Mouse (Mus musculus) heart, adult 2 months (tissue): Measurements from ENCODE around the gene Cnksr3. TPM values are rescaled to one million over a fixed set of nuclear protein-coding genes. Genes with fewer than 3 reads are reported as not detected.

ENCODE experiments used
- DNase-seq, 2 experiments: peaks; one replicate each; pipeline ENCODE4 v3.0.0; 2021
- H3K27ac ChIP-seq: fragments of 200-600 bp; 2 replicates; pipeline ENCODE4 v1.8.1; 2022
- H3K27me3 ChIP-seq: fragments of 200-500 bp; 2 replicates; pipeline ENCODE4 v1.6.1; 2012; ENCODE audit warnings: mild to moderate bottlenecking, low read length, inconsistent platforms, mixed read lengths; ENCODE audit not compliant: control insufficient read depth, insufficient read depth
- H3K36me3 ChIP-seq: fragments of 200-500 bp; 2 replicates; pipeline ENCODE4 v1.6.1; 2012; ENCODE audit warnings: low read length, inconsistent platforms; ENCODE audit not compliant: control insufficient read depth, insufficient read depth
- H3K4me1 ChIP-seq: fragments of 200-500 bp; 2 replicates; pipeline ENCODE4 v1.6.1; 2011; ENCODE audit warnings: low read length; ENCODE audit not compliant: control insufficient read depth, insufficient read depth
- H3K4me3 ChIP-seq: fragments of 200-600 bp; 2 replicates; pipeline ENCODE4 v1.8.1; 2022
- H3K79me2 ChIP-seq: fragments of 200-500 bp; replicated peaks from 2 replicates; pipeline ENCODE4 v1.6.1; 2012; ENCODE audit warnings: mild to moderate bottlenecking, inconsistent platforms, low read length, moderate library complexity, mixed read lengths; ENCODE audit not compliant: control insufficient read depth, insufficient read depth
- H3K9ac ChIP-seq: fragments of 200-500 bp; 2 replicates; pipeline ENCODE4 v1.6.1; 2012; ENCODE audit warnings: low read depth, mild to moderate bottlenecking, control low read depth, inconsistent platforms, low read length, mixed read lengths
- CTCF ChIP-seq: fragments of 200-600 bp; IDR thresholded peaks from 2 replicates; pipeline ENCODE4 v1.8.1; 2022; ENCODE audit warnings: antibody characterized with exemption, mild to moderate bottlenecking, moderate library complexity
- EP300 ChIP-seq: fragments of 200-500 bp; IDR thresholded peaks from 2 replicates; pipeline ENCODE4 v1.6.1; 2011; ENCODE audit warnings: low read depth, low read length, control low read depth; ENCODE audit not compliant: insufficient read depth
- POLR2A ChIP-seq: fragments of 200-500 bp; IDR thresholded peaks from 2 replicates; pipeline ENCODE4 v1.6.1; 2011; ENCODE audit warnings: mild to moderate bottlenecking, low read depth, low read length, control low read depth; ENCODE audit not compliant: insufficient read depth
- WGBS: fragments of 180-500 bp; shearing (Covaris S2); methylation state at CpG from one replicate; pipeline ENCODE4 v1.1.7; 2018; 5-methylcytosine and 5-hydroxymethylcytosine counted together
- intact Hi-C: fragments of 180-260 bp; cut with DNase I; formaldehyde crosslinking; loops from one replicate; pipeline ENCODE4 v1.15.1; 2025
- polyA plus RNA-seq: library from polyadenylated mRNA; depleted of rRNA; stranded (reverse); fragments of >200 nt; gene quantifications from 2 replicates; pipeline ENCODE4 v1.2.3, GENCODE M21; 2012
- total RNA-seq, 2 experiments: library from RNA; stranded (reverse); gene quantifications; 2 replicates each; pipeline ENCODE4 v1.2.3; 2021

Cnksr3 gene
- total and polyA plus RNA-seq, 3 experiments = 10.4 to 28.3 (median 22.2) TPM

- TF ChIP-seq POLR2A (no peak), CTCF (no peak), EP300 (no peak)
- peak in 1 of 2 experiments; percentile 40 for DNase-seq
- no peak overlapping the region for H3K27ac ChIP-seq
- 54% methylated on average over 7 of the region's 7 CpGs for WGBS
- H3K4me3 ChIP-seq = no peak overlapping the region
- H3K4me1 ChIP-seq = no peaks in the 10 kb centered on the region; the same call in 1 of the 2 replicates
- no peak overlapping the region for H3K9ac ChIP-seq
- no peaks in the 10 kb centered on the region for H3K79me2 ChIP-seq
- no peaks in the 10 kb centered on the region for H3K36me3 ChIP-seq
- intact Hi-C loops = no loop called here
- no peaks in the 10 kb centered on the region for H3K27me3 ChIP-seq
These were observed 85.8 kb downstream of the Cnksr3 start for GRCm38 (mm10) chr10:7126287-7126686.

DNA sequence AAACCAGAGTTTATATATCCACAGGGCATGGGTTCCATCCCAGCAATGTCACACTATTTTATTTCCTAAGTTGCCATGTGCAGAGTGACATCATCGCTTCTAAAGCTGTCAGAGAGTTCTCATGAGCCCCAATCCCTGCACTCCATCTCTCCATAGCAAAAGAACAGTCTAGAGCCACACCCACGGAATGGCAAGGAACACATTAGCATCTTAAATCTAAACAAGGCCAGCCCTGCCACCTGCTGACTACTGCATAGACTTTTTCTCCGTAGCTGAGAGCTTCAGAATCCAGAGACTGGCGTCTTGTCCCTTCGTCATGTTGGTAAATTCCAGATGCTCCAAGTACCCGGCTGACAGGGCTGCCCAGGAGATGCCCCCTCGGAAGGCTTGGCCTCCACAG, 87.0 kb downstream of the Cnksr3 start:
- Histone ChIP-seq H3K4me1 (no peaks in the 10 kb centered on the region; the same call in 1 of the 2 replicates), H3K36me3 (no peaks in the 10 kb centered on the region), H3K27me3 (no peaks in the 10 kb centered on the region), H3K79me2 (no peaks in the 10 kb centered on the region), H3K9ac (no peak overlapping the region), H3K27ac (no peak overlapping the region), H3K4me3 (no peak overlapping the region)
- intact Hi-C loops = no loop called here
- WGBS = 83% methylated on average over 7 of the region's 7 CpGs
- TF ChIP-seq POLR2A (no peak), CTCF (0 out of 2 replicates have a peak, but pooled peaks have one; percentile 6)
- no peak for DNase-seq

DNA sequence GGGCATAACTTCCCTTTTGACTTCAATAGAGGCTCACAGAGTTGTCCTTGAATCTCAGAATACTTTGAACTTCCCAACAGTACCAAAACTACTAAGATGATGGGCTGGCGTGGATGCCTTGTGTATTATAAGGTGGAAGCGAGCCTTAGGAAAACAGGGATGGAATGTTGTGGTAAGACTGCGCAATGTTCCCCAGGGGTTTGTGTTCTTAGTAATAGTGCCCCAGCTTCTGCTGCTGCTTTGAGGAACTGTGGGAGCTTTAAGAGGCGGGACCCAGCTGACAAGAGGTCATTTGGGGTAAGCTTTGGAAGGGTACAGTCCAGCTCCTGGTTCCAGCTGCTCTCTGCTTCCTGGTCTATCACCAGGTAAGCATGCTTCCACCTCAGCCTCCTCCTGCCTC, 89.7 kb downstream of the Cnksr3 start:
- no peak overlapping the region for H3K9ac ChIP-seq
- peaks cover 3% of the 10 kb centered on the region for H3K36me3 ChIP-seq
- no peak for DNase-seq
- TF ChIP-seq EP300 (no peak), CTCF (no peak), POLR2A (no peak)
- no peaks in the 10 kb centered on the region for H3K79me2 ChIP-seq
- no peak overlapping the region for H3K4me3 ChIP-seq
- H3K27me3 ChIP-seq = no peaks in the 10 kb centered on the region
- H3K27ac ChIP-seq = no peak overlapping the region
- peaks cover 6% of the 10 kb centered on the region for H3K4me1 ChIP-seq
- intact Hi-C loops = no loop called here
- WGBS = 89% methylated on average over 4 of the region's 4 CpGs

GRCm38 (mm10) chr10:7120206-7120605, 91.8 kb downstream of the Cnksr3 start:
- no peak for TF ChIP-seq POLR2A
- no peak for TF ChIP-seq CTCF
- TF ChIP-seq EP300 = no peak
- intact Hi-C loops = no loop called here
- DNase-seq = no peak
- H3K27ac ChIP-seq = no peak overlapping the region
- H3K4me3 ChIP-seq = no peak overlapping the region
- H3K79me2 ChIP-seq = no peaks in the 10 kb centered on the region
- no peak overlapping the region for H3K9ac ChIP-seq
- peaks cover 6% of the 10 kb centered on the region for H3K4me1 ChIP-seq
- no peaks in the 10 kb centered on the region for H3K27me3 ChIP-seq
- peaks cover 3% of the 10 kb centered on the region for H3K36me3 ChIP-seq
- 74% methylated on average over 13 of the region's 13 CpGs for WGBS

DNA sequence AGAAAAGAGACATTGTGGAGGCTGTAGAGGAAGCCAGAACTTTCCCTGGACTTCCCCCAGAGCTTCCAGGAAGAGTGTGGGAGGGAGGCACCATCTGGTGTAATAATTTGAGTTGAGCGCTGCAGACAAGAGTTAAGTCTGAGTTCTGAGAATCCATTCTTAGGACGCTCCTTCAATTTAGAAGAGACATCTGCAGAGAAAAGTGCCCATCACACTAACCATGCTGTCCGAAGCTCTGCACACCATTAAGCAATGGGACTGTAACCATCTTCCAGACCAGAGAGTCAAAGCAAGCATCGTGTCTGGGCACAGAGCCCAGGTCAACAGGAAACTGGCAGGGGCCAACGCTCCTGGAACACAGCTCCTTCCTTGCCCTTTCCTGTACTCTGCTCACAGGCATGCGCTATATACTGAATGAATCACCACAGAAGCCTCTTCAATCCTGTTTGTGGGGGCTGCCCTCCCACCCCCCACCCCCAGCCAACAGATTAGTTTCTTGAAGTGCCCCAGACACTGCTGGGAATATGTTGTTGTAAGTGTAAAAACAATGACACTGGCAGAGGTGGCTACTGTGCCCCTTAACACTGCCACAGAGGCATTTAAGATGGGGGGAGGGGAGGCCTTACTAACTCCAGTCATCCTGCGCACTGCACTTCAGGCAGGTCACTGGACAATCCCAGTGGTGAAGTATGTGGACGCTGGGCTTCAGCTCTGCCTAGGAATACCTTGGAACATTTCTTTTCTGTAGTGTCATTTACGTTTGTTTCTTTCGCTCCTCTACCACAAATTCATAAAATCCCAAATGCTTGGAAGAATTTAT, 93.6 kb downstream of the Cnksr3 start:
- WGBS = 34% methylated on average over 10 of the region's 10 CpGs

DNA sequence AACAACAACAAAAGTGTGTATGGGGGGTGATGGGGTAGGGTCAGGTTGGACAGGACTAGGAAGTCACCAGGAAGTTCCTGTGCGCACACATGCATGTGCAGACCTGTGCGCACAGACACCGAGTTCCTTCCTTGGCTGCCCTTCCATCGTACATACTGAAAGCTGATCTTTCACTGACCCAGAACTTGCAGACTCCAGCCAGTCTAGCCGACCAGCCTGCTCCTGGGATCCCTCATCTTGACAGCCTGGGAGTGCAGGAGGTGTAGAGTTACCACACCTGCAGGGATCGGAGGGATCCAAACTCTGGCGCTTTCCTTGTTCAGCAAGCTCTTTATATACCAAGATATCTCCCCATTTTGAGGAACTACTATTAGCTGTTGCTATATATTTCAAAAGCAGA, 94.3 kb downstream of the Cnksr3 start:
- WGBS = 52% methylated on average over 7 of the region's 7 CpGs
- intact Hi-C loops = loop anchor here (2.0 to 5.0 kb wide), 2 partner anchors 40 to 93 kb away; no protein-coding TSS in a partner anchor
- Histone ChIP-seq H3K4me1 (peaks cover 6% of the 10 kb centered on the region), H3K79me2 (no peaks in the 10 kb centered on the region), H3K27me3 (no peaks in the 10 kb centered on the region), H3K4me3 (0 out of 2 replicates have a peak overlapping the region, but pooled peaks have one; percentile 2), H3K27ac (peak overlapping the region; percentile 75), H3K9ac (no peak overlapping the region), H3K36me3 (peaks cover 3% of the 10 kb centered on the region)
- DNase-seq = no peak
- no peak for TF ChIP-seq EP300

More for the DNA sequence above, 93.6 kb downstream of the Cnksr3 start:
- peak; percentile 81 to 88 for DNase-seq
- TF ChIP-seq EP300 (no peak), POLR2A (no peak), CTCF (no peak)
- H3K27ac ChIP-seq = peak overlapping the region; percentile 75
- H3K36me3 ChIP-seq = peaks cover 3% of the 10 kb centered on the region
- H3K27me3 ChIP-seq = no peaks in the 10 kb centered on the region
- peaks cover 6% of the 10 kb centered on the region for H3K4me1 ChIP-seq
- H3K9ac ChIP-seq = no peak overlapping the region
- peak overlapping the region; percentile 13; the same call in 1 of the 2 replicates for H3K4me3 ChIP-seq
- H3K79me2 ChIP-seq = no peaks in the 10 kb centered on the region
- intact Hi-C loops = loop anchor here (2.0 to 5.0 kb wide), 2 partner anchors 41 to 92 kb away; no protein-coding TSS in a partner anchor
